Mouse (Mus musculus): Measurements from ENCODE around the gene Bmp2k.
"Not testable (repeated sequence)": the region's sequence is repeated elsewhere in the genome, so short reads cannot be mapped to it uniquely, and the experiment has no call there.

Bmp2k gene

DNA sequence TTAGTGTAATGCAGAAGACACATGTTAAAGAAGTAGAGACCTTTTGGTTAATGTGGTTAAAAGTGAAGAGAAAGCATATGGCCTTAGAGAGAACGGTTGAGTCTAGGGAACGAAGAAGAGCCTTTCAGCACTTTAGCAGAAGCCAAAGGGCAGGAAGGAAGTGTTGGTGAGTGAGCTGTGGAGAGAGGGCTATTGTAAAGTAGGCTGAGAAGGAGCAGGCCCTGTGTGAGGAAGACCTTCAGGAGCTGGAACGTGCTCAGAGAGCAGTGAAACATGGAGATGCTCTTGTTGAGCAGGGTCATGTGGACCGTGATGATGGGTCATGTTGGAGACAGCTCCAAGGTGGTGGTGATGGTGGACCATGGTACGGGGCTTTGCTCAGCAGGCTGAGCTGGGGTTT lies 4.8 kb downstream of the Bmp2k start:
- no peak for DNase-seq

DNA sequence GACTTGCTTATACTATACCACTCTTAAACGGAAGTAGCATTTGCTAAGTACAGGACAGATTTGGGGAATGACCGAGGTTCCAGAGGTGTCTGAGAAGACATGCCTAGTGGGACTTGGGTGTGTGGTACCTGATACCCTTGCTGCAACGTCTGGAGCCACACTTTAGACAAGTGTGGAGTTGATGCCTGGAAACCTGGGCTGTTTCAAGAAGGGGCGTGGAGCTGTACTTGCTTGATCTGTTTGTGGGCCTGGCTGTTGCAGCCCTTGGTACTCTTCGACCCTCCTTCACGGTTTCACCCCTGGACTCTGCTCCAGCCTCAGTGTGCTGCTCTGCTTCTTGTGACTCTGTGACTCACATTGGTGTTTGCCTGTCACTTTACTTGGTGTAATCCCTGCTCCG lies 5.4 kb downstream of the Bmp2k start:
- no peak for DNase-seq

DNA sequence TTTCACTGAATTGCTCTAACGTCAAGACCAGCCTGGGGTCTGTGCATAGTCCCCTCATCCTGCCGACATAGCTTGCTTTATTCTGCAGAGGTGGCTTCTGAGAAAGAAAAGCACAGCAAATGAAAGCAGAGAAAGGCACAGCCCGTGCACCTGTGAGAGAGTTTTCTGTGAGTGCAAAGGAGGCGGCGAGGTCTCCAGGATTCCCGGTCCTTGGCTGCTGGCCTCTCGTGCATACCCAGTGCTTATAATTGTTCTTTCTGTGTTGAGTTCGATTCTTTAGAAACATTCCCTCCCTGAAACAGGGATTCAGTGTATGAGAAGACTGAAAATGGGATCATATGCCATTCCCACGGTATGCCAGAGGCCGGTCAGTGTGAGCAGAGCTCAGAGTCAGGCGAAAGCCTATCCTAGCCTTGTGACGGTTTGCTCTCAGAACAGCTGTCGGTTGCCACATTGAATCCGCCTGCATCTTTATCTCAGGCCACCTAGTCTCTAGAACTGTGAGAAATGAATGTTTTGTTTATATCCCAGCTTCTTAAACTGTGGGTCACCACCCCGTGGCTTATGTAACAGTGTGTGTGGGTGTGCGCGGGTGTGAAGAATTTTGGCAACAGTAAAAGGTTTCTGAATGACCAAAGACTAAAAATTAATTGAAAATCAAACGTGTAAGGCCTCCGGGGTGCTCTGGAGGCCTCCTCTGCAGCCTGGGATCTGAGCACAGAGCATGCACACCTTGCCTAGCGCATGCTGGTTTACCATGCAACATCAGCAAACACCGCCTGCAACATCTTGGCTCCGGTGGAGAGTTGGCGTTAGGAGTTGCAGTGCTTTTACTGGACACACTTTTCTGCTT lies 6.9 kb downstream of the Bmp2k start:
- DNase-seq = no peak

DNA sequence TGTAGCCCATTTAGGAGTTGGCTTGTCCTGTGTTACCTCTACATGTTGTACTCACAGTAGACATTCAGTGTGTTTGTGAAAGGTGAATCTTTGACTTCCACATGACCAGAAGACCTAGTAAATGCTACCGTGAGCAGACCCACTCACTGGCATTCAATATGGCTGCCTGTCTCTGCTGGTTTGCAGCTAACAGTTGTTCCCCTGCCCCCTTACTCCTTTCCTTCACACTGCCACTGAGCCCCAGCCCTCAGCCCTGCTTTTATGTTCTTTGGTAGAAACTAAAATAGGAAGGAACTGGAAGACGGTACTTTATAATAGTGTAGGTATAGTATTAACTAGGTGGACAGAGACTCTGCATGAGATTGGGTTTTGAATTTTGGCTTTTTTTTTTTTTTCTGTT lies 8.4 kb downstream of the Bmp2k start:
- DNase-seq = no peak

DNA sequence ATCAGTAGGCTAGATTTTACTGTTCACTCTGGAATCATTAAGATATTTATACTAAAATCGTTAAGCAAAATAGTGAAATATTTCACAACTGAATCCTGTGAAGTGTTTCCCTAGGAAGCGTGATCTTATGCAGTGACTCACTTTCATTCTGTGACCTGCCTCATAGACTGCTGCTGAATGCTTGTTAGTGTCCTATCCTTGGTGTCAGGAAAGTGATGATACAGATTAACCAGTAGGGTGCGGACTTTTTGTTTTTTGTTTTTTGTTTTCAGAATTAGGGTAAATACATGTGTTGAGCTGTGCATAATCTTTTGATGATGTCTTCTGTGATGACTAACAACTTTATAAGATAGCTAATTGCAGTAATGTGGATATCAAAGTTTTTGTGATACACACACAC lies 9.4 kb downstream of the Bmp2k start:
- no peak for DNase-seq

DNA sequence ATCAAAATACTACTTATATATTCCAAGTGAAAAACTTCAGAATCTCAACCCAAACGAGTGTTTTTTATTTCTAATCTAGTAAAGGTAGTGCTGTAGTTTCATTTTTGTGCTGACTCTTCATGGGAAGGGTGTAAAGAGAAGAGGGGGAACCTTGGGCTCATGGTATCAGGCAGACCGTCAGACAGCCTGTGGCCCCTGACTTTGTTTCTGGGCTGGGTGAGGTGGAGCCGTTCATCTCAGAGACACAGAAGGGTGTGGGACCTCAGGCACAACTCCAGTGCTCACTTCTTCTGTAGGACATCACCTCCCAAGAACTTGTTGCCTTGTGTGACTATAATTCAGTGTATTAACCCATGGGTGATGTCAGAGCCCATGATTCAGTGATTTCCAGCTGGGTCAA lies 10.0 kb downstream of the Bmp2k start:
- DNase-seq = no peak

DNA sequence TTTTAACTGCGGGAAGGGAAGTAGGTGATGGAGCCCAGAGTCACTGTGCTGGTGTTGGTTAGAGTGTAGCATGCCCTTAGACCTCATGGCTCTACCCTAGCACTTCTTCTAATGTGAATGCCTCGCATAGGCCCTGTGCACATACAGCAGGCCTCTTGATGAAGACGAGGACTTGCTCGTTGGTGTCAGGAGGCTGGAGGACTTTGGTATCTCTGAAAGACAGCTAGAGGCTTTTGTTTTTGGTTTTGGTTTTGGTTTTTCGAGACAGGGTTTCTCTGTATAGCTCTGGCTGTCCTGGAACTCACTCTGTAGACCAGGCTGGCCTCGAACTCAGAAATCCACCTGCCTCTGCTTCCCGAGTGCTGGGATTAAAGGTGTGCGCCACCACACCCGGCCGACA lies 11.7 kb downstream of the Bmp2k start:
- not testable (repeated sequence) for DNase-seq

DNA sequence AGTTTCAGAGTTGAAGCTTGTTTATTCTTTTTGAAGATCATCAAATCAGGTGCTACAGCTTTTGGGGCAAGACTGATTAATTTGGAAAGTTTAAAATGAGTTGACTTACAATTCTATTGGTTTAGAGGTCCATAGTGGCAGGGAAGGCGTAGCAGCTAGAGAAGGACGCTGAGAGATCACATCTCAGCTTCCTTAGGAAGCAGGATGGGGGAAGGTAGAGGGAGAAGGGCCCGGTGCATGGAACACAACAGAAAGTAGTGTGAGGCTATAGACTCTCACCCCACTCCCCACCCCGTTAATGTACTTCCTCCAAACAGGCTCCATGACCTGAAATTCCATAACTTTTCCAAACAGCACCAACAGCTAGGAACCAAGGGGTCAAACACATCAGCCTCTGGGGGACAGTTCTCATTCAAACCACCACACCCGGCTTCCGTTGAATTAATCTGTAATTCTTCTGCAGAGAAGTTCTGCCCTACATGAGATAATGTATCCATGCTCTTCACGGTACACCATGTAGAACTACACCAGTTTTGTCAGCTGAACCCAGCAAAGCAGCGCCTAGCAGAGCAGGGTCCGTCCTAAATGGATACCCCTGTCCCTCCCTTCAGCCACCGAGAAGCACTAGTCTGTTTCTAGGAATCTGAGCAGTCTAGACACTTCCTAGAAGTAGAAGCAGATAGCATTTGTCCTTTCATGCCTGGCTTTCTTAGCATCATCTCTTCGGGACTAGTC lies 12.3 kb downstream of the Bmp2k start:
- DNase-seq = no peak

DNA sequence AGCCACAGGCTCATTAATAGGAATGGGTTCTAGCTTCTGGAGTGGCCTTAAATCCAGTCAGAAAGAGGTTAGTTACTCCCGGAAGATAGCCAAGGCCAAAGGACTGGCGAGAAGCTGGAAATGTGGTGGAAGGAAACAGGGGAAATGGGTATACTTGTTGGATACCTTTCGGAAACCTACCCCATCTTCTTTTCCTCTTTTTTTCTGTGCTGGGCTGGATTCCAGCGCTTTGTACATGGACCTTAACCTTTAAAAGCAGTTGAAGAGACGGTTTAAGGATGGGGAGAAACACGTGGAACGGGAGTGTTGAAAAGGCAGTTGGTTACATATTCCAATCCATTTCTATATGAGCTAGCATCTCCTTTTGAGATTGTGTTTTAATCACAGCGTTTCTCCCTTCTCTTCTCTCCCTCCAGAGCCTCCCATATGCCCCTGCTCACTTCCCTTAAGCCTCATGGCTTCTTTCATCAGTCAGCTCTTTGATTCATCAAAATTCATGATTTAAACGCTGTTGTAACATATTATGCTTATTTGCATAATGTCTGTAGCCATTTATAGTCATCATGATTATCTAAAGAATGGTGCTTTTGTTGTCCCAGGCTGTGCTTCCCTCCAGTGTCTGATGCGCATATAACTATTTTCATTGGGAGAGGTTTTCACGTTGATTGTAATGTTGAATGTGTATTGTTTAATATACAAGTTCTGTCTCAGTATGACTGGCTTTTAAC lies 18.5 kb downstream of the Bmp2k start:
- no peak for DNase-seq

DNA sequence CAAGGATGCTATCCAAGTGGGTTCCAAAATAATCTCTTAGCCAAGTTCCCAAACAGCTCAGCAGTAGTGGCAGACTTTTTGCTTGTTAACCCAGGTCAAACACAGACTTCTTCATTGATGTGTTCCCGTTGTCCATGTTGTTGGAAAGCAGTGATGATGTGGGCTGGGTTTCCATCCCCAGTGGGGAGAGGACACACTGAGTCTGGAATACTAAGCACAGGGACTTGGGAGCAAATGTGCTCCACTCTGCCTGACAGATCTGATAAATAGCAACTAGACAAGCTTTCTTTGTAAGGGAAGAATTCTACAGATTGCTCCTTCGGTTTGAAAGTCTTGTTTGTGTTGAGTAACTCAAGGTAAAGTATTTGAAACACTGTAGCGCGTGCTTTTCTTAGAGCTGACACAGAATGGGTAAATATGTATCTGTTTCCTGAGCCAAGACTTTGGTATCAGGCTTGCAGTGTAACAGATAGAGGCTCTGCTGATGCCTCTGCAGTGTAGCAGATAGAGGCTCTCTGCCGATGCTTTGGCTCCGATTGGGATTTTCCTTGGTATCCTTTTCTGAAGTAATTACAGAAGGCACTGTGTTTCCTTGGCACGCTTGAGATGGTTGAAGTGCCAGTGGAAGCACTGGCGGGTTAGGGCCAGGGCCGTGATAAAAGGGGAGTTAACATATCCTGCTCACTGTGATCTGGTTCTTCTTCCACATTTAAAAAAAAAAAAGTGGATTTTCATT lies 19.5 kb downstream of the Bmp2k start:
- peak; percentile 17 to 23 for DNase-seq

DNA sequence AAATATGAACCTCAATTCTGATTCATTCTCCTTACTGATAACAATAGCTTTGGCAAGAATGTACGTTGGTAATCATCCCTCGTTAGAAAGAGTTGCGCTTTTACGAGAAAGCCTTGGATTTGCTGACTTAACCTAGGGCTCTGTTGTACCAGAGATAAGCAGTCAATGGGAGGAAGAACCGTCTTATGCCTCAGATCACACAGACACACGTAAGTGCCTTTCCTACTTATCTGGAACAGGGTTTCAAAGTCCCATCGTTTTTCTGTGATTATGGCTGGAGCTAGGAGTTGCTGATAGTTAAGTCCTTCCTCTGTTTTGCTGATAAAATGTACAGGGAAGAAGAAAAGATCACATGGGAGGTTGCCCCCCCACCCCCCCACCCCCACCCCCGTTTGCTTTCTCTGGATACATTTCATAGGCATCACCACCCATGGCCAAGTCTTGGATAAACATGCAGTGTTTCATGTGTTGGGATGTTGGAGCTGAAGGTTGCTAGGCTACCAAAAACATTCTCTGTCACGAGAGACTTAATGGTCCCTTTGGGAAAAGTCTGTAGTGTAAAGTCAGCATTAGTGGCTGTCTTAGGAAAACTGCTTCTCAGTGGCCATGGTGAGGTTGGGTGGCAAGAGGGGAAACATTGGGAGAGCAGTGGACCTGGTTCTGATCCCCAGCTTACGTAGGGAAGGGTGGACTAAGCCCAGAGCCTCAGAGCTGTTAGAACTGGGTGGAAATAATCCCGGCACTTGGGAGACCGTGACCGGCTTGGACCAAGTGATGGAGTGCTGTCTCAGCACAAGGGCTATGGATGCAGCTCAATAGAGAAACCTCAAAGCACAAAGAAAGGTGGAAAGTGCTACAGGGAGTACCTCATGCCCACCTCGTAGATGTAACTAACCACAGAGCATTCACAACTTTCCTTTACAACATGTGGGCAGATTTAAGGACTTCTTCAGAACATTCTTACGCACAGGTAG lies 25.1 kb downstream of the Bmp2k start:
- DNase-seq = no peak

DNA sequence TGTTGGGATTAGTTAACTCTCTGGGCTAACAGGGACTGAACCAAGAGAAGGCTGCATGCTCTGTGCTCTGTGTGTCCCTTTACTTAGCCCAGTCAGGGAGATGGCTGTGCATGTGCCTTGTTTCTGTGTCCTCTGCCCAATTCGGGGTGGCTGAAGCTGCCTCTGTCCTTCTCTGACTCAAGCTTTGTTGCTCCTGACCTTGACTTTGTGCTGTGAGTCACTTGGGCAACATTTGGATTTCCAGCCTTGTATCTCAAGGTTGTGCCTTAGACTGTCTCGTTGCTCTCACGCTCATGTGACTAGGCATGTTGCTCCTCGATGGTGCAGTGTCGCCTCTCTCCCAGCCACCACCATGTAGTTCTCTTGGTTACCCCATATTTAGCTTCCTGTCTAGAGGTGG lies 27.3 kb downstream of the Bmp2k start:
- no peak for DNase-seq

DNA sequence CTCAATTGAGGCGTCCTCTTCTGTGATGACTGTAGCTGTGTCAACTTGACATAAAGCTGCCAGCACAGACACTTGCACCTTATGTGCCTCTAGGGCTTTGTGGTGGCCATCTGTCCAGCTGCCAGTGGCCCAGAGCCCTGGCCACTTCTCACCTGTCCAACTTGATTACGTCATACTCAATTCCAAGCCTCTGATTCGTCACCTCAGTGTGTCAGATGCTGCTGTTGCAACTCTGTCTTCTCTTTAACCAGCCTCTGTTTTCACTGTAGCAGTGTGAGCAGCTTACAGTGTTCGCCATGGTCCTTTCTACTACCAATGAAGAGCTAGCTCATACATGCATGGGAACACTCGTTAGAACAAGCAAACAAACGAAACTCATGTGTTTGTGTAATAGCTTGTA lies 28.2 kb downstream of the Bmp2k start:
- DNase-seq = no peak

DNA sequence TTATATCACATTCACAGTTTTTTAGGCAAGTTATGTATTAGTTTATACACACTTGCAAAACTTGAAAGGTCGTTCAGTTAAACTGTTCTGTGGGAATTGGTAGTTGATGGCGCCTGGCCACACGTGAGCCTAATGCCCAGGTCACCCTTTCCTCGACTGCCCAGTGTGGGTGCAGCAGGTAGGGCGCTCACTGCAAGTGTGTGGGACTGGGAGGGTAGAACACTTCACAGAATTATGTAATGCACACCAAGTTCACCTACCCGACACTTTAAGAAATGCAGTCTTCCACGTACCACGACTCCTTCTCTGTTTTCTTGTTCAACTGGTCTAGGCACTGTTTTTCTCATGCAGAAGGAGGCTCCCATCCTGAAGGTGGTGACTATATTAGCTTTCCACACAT lies 30.5 kb downstream of the Bmp2k start:
- DNase-seq = no peak

DNA sequence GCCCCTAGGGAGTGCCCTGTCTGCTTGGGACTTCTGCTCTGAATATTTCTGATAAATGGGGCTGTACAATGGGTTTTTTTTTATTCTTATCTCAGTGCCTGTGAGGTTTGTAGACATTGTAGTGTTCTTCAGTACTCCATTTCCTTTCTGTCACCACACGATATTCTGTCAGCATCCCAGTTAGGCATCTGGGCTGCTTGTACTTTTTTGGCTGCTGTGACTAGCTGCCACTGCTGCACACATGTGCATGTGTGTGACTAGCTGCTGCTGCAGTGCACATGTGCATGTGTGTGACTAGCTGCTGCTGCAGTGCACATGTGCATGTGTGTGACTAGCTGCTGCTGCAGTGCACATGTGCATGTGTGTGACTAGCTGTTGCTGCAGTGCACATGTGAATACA lies 31.4 kb downstream of the Bmp2k start:
- DNase-seq = not testable (repeated sequence)

DNA sequence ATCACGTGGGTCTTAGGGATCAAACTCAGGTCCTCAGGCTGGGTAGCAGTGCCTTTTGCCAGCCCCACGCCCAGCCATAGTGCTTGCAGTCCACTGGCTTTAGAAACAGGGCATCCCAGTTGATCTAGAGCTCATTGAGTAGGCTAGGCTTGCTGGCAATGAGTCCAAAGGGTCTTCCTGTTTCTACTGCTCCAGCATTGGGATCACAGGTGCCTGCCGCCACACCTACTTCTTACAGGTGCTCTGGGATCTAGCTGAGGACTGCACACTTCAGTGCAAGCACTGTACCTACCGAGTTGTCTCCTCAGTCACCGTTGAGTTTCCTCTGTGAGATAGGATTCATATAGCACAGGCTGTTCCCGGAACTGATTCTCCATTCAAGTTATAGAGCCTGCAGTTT lies 34.3 kb downstream of the Bmp2k start:
- DNase-seq = no peak

DNA sequence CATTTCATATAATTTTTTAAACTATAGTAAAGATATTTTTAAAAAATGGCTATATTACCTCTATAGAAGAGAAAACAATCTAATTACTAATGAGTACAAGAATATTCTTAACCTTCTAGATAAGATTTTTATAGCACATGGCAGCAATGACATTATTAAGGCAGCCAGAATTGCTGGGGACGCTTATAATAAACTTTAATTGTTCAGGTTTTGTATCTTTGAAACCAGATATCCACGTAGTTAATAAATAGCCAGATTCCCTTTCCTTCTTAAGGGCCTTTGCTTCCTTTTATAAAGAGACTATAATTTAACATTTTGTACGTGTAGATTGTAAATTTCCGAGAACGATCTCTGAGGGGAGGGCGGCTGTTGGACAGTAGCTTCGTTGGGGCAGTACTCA lies 47.8 kb downstream of the Bmp2k start:
- DNase-seq = no peak

DNA sequence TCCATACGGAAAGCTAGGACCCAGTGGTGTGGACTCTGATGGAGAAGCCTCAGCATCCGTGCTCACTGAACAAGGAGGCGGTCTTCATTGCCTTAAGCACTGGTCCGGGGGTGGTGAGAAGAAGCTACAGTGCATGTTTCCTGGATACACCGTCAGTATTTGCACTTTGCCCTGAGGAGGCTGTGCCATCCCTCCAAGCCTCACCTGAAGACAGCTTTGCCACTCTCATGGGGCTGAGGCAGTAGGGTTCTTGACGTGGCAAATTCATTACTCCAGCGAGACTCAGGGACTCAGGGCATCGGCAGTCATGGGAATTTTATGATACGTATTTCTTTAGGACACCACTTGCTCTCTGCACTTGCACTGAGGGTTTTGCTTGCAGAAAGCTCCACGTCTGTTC lies 49.2 kb downstream of the Bmp2k start:
- DNase-seq = no peak

DNA sequence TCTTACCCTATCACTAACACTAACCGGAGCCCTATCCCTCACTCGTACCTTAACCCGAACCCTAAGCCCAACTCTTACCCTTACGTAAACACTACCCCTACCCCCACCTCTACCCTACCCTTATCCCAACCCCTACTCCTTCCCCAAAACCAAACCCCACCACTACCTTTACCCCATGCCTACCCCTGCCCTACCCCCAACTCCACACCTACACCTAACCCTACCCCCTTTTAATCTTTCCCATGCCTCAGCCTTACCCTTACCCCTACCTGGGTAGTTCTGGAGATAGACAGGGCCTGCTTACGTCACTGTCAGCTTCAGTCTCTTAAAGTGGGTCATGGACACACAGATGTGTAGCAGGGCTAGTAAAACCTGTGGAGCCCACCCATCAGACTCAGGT lies 51.4 kb downstream of the Bmp2k start:
- no peak for DNase-seq

DNA sequence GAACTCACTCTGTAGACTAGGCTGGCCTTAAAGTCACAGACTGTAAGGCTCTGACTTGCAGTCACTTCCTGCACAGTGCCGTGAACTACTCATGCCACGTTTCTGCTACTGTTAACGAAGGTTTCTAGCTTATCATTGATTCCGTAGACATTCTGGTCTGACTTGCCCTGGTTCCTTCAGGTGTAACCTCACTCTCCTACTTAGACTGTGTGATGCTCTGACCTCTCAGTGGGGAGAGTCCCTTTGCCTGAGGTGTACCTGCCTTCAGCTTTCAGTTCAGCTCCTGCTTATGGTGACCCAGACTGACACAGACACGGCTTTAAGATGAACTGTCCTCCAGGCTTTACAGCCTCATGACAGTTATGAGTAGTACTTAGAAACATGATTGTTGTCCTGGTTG lies 56.7 kb downstream of the Bmp2k start:
- DNase-seq = no peak

DNA sequence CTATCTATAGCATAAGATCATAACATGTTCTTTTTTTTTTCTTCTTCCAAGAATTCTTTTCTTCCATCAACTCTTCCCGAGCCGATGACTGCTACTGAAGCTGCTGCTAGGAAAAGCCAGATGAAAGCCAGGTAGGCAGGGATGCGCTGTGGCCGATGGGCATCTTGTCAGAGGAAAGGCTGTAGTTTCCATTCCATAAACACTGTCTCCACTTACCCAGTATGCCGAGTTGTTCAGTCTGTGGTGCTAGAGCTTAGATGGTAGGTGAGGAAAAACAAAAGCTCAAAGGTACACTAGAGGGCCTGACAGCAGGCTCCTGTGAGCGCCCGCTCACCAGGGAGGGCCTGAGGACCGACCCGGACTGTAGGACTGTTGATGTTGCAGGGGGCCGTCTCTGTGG lies 57.3 kb downstream of the Bmp2k start:
- DNase-seq = no peak

Measured in cerebellum, postnatal 25 days (tissue).